Mouse (Mus musculus) megakaryocyte, embryonic 14.5 days (primary cell): Measurements from ENCODE around the gene Pkd1. TPM values are rescaled to one million over a fixed set of nuclear protein-coding genes. Genes with fewer than 3 reads are reported as not detected.

ENCODE experiments used
- H3K27me3 ChIP-seq: replicated peaks from 2 replicates; pipeline ENCODE3; 2012; ENCODE audit warnings: inconsistent platforms
- H3K36me3 ChIP-seq: replicated peaks from 2 replicates; pipeline ENCODE3; 2012; ENCODE audit warnings: low read length, inconsistent platforms, mixed read lengths
- H3K4me1 ChIP-seq: 2 replicates; pipeline ENCODE4 v1.6.1; 2012; ENCODE audit warnings: inconsistent platforms
- H3K4me3 ChIP-seq: replicated peaks from 2 replicates; pipeline ENCODE3; 2012; ENCODE audit warnings: moderate library complexity, mild to moderate bottlenecking, inconsistent platforms
- H3K9me3 ChIP-seq: 2 replicates; pipeline ENCODE4 v1.6.1; 2012; ENCODE audit warnings: inconsistent platforms
- FLI1 ChIP-seq: IDR thresholded peaks from 2 replicates; pipeline ENCODE4 v1.6.1; 2012; ENCODE audit warnings: low read length, inconsistent platforms, mixed read lengths
- GATA1 ChIP-seq: IDR thresholded peaks from 3 replicates; pipeline ENCODE4 v1.6.1; 2012; ENCODE audit warnings: mixed read lengths, low read length, inconsistent platforms, borderline replicate concordance
- polyA plus RNA-seq: library from polyadenylated mRNA; stranded (reverse); fragments of >175 nt; gene quantifications from 2 replicates; pipeline ENCODE4 v1.2.3, GENCODE M21; 2012; ENCODE audit warnings: low replicate concordance; ENCODE audit not compliant: insufficient read depth

Pkd1 gene
- polyA plus RNA-seq, 1 experiment: 3.5 TPM

GRCm38 (mm10) chr17:24630072-24630471 lies 80.4 kb downstream of the Pkd1 start:
- TF ChIP-seq FLI1 (no peak), GATA1 (no peak)
- Histone ChIP-seq H3K27me3 (no peaks in the 10 kb centered on the region), H3K36me3 (peaks cover 66% of the 10 kb centered on the region), H3K4me3 (no peak overlapping the region), H3K9me3 (no peaks in the 10 kb centered on the region), H3K4me1 (peaks cover 47% of the 10 kb centered on the region)

GRCm38 (mm10) chr17:24632167-24632812 lies 82.7 kb downstream of the Pkd1 start, which contains the start of the genes Tsc2 and Nthl1:
Gene Tsc2 (minus strand): TSS chr17:24632630.
Gene Nthl1 (plus strand): TSS chr17:24632680.
- Histone ChIP-seq H3K4me3 (peak within 1 kb of the TSS; percentile 96), H3K4me1 (peaks cover 66% of the 10 kb centered on the region), H3K27me3 (no peaks in the 10 kb centered on the region), H3K9me3 (no peaks in the 10 kb centered on the region), H3K36me3 (peaks cover 58% of the 10 kb centered on the region)
- TF ChIP-seq GATA1: no peak
- TF ChIP-seq FLI1: no peak; the same call in 1 of the 2 replicates

GRCm38 (mm10) chr17:24632813-24633449 lies 83.3 kb downstream of the Pkd1 start:
- H3K4me3 ChIP-seq: peak overlapping the region; percentile 96
- TF ChIP-seq FLI1 (no peak), GATA1 (no peak)
- peaks cover 67% of the 10 kb centered on the region for H3K4me1 ChIP-seq
- peaks cover 51% of the 10 kb centered on the region for H3K36me3 ChIP-seq
- H3K27me3 ChIP-seq: no peaks in the 10 kb centered on the region
- no peaks in the 10 kb centered on the region for H3K9me3 ChIP-seq

DNA sequence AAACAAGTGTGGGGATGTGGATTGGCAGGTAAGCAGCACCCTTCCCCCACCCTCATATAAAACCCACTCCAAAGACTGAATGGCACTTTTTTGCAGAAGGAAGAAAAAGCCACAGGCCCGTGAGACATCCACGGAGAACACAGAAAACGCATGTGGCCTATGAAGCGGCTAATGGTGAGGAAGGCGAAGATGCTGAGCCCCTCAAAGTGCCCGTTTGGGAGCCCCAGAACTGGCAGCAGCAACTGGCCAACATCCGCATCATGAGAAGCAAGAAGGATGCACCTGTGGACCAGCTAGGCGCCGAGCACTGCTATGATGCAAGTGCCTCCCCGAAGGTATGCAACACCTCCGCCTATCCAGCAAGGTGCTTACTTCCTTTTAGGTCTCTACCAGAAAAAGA lies 84.2 kb downstream of the Pkd1 start:
- Histone ChIP-seq H3K4me1 (peaks cover 60% of the 10 kb centered on the region), H3K4me3 (peak overlapping the region; percentile 39)
- TF ChIP-seq FLI1: no peak
- no peak for TF ChIP-seq GATA1

DNA sequence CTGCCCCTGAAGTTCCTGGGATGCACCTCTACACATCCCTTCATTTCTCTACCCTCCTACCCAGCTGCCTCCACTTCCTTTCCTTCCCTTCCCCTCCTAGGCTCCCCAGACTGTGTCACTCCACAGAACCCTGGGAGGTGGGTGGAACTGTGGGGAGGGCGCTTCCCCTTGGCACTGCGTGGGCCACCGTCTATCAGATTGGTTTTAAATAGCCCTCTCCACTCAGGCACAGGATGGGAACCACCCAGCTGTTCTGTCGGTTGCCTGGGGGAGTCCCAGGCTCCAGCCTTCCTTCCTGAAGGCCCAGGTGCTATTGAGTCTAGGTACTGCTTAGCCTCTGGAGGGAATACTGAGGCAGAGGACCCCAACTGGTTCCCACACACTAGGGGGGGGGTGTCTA lies 85.4 kb downstream of the Pkd1 start:
- Histone ChIP-seq H3K4me1 (peaks cover 60% of the 10 kb centered on the region), H3K27me3 (peaks cover 3% of the 10 kb centered on the region), H3K36me3 (peaks cover 45% of the 10 kb centered on the region), H3K9me3 (no peaks in the 10 kb centered on the region), H3K4me3 (no peak overlapping the region)
- no peak for TF ChIP-seq FLI1
- TF ChIP-seq GATA1: no peak

More for the DNA sequence above, 84.2 kb downstream of the Pkd1 start:
- Histone ChIP-seq H3K27me3 (no peaks in the 10 kb centered on the region), H3K36me3 (peaks cover 49% of the 10 kb centered on the region), H3K9me3 (no peaks in the 10 kb centered on the region)

DNA sequence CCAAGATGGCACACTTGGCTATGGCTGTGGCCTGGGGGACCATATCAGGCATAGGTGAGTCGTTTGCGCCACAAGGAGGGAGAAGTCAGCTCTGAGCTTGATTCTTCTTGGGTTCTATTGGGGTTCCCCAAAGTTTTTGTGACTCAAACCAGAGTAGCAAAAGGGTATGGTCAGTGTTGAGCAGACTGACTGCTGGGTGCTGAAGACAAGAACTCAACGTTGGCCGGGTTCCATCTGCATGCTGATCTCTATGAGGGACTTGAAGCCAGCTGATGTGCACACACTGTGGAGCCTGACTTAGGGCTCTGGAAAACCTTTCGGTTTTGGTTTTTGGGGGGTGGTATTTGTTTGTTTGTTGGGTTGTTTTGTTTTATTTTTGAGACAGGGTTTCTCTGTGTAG lies 86.1 kb downstream of the Pkd1 start:
- Histone ChIP-seq H3K4me1 (peaks cover 58% of the 10 kb centered on the region), H3K27me3 (peaks cover 9% of the 10 kb centered on the region), H3K4me3 (no peak overlapping the region), H3K36me3 (peaks cover 38% of the 10 kb centered on the region), H3K9me3 (no peaks in the 10 kb centered on the region)
- TF ChIP-seq FLI1 (no peak), GATA1 (no peak)

DNA sequence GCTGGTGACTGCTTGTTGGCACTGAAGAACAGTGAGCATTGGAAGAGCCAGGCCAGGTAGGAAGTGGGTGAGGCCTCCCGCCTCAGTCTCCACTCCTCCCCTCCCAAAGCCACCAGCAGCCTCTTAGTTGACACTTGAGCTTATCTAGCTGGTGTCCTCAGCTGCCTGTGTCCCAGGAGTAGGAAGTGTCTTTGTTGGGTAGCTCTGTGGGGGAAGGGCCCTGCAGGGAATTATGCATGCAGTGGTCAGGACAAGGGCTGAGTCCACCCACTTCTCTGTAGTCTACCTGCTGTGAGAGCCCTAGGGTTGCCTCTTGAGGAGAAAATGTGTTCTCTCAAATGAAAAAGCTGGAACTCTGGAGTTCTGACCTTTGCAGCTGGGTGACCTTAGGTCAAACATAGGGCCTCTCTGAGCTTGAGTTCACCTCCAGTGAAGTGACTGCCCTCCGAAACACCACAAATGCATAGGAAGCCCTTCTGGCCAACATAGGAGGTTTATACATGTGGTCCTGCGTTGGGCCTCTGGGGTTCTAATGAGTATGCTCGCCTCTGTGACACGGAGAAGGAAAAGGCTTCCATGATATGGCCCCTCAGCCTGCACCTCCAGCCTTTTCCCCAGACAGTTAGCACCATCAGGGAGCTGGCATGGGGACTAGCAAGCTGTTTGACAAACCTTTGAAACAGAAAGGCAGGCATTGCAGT lies 87.3 kb downstream of the Pkd1 start:
- no peak for TF ChIP-seq FLI1
- TF ChIP-seq GATA1: no peak
- Histone ChIP-seq H3K4me1 (peaks cover 51% of the 10 kb centered on the region), H3K9me3 (no peaks in the 10 kb centered on the region), H3K27me3 (peaks cover 16% of the 10 kb centered on the region), H3K4me3 (peak overlapping the region; percentile 3), H3K36me3 (peaks cover 34% of the 10 kb centered on the region)

- Histone ChIP-seq H3K4me1 (peaks cover 40% of the 10 kb centered on the region), H3K9me3 (no peaks in the 10 kb centered on the region), H3K36me3 (peaks cover 34% of the 10 kb centered on the region), H3K27me3 (peaks cover 29% of the 10 kb centered on the region), H3K4me3 (no peak overlapping the region)
- TF ChIP-seq FLI1 (no peak), GATA1 (no peak)
These were observed 88.6 kb downstream of the Pkd1 start for GRCm38 (mm10) chr17:24638214-24638613.

DNA sequence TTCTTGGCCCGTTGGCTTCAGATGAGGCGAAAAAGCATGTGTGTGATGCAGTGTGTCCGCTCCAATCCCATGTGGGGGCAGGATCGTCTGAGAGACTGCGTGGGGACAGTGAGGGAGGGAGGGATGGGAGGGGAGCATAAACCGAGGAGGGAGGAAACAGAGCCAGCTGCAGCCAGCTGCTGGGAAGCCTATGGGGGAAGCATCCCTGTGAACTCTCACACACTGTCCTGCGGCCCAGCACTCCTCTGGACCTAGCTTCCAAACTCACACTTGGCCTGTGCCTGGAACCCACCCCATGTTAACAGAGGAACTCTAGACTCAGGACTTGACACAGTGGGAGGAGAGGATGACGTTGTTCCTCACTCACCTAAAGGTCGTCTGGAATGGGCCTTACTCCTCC lies 89.2 kb downstream of the Pkd1 start:
- peaks cover 34% of the 10 kb centered on the region for H3K36me3 ChIP-seq
- peaks cover 36% of the 10 kb centered on the region for H3K27me3 ChIP-seq
- H3K9me3 ChIP-seq: no peaks in the 10 kb centered on the region
- peaks cover 35% of the 10 kb centered on the region for H3K4me1 ChIP-seq
- no peak for TF ChIP-seq FLI1
- TF ChIP-seq GATA1: no peak
- H3K4me3 ChIP-seq: no peak overlapping the region

DNA sequence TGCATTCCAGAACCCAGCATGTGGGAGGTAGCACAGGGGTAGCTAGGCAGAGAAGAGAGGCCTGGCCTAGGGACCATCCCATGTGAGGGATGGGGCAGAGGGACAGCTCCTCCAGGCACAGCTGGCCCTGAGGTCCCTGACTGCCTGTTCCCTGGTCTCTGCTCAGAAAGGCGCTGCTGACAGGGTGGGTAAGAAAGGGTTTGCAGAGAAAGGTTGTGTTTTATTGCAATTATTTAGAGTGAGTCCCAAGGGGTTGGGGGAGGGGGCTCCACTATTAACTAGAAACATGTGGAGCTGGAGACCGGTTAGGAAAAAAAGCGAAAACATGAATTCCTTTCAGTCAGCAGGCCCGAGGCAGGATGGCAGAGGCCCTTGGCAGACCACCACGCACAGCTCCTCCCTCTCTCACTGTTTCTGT lies 89.9 kb downstream of the Pkd1 start:
- Histone ChIP-seq H3K36me3 (peaks cover 29% of the 10 kb centered on the region), H3K27me3 (peaks cover 43% of the 10 kb centered on the region), H3K4me1 (peaks cover 35% of the 10 kb centered on the region), H3K9me3 (no peaks in the 10 kb centered on the region), H3K4me3 (no peak overlapping the region)
- TF ChIP-seq GATA1 (no peak), FLI1 (no peak)
